Mouse (Mus musculus) limb, embryonic 15.5 days (tissue): ENCODE results near the gene Cep85l. TPM values are rescaled to one million over a fixed set of nuclear protein-coding genes. Genes with fewer than 3 reads are reported as not detected.

Experiments used
- ATAC-seq: fragments of 200-750 bp; cut with Nextera tagmentation; 2 replicates; pipeline ENCODE4 v1.8.0; 2017; ENCODE audit warnings: low read depth, moderate TSS enrichment; ENCODE audit not compliant: insufficient number of reproducible peaks, low FRiP score, low TSS enrichment
- H3K27ac ChIP-seq: fragments of 300-500 bp; sonication (generic); 2 replicates; pipeline ENCODE4 v1.5.1; 2015; ENCODE audit warnings: moderate library complexity, mild to moderate bottlenecking, inconsistent platforms
- H3K27me3 ChIP-seq: fragments of 300-500 bp; sonication (generic); 2 replicates; pipeline ENCODE4 v1.6.1; 2015; ENCODE audit warnings: inconsistent platforms
- H3K36me3 ChIP-seq: fragments of 300-500 bp; sonication (generic); 2 replicates; pipeline ENCODE4 v1.6.1; 2015; ENCODE audit warnings: inconsistent platforms
- H3K4me1 ChIP-seq: fragments of 300-500 bp; sonication (generic); 2 replicates; pipeline ENCODE4 v1.6.1; 2015; ENCODE audit warnings: inconsistent platforms
- H3K4me2 ChIP-seq: fragments of 300-500 bp; sonication (generic); 2 replicates; pipeline ENCODE4 v1.6.1; 2015; ENCODE audit warnings: mild to moderate bottlenecking, inconsistent platforms
- H3K4me3 ChIP-seq: fragments of 300-500 bp; sonication (generic); 2 replicates; pipeline ENCODE4 v1.5.1; 2015; ENCODE audit warnings: mild to moderate bottlenecking, inconsistent platforms
- H3K9ac ChIP-seq: fragments of 300-500 bp; sonication (generic); 2 replicates; pipeline ENCODE4 v1.6.1; 2015; ENCODE audit warnings: inconsistent platforms
- H3K9me3 ChIP-seq: fragments of 300-500 bp; sonication (generic); 2 replicates; pipeline ENCODE4 v1.6.1; 2016; ENCODE audit warnings: inconsistent platforms
- WGBS: fragments of 180-500 bp; shearing (Covaris S2); methylation state at CpG from one replicate; pipeline ENCODE4 v1.1.7; 2015; 5-methylcytosine and 5-hydroxymethylcytosine counted together
- polyA plus RNA-seq: library from polyadenylated mRNA; unstranded; fragments of >200 nt; fragmentation: Nextera tagmentation; extraction: Ambion mirVana; gene quantifications from 2 replicates; pipeline ENCODE4 v1.2.1, GENCODE M21; 2015

Cep85l gene
- polyA plus RNA-seq, 1 experiment from 2014 or later, result 5.9 TPM

GRCm38 (mm10) chr10:53414092-53415085 lies 34.6 kb upstream of the Cep85l start:
- ATAC-seq, result no peak
- Histone ChIP-seq H3K9me3 (no peaks in the 10 kb centered on the region), H3K4me2 (no peak overlapping the region), H3K9ac (no peak overlapping the region), H3K4me3 (no peak overlapping the region), H3K36me3 (no peaks in the 10 kb centered on the region), H3K4me1 (peaks cover 14% of the 10 kb centered on the region), H3K27me3 (no peaks in the 10 kb centered on the region), H3K27ac (peak overlapping the region; percentile 59)
- 35% methylated on average over 6 of the region's 6 CpGs for WGBS

- no peak overlapping the region for H3K4me3 ChIP-seq
- H3K36me3 ChIP-seq, result no peaks in the 10 kb centered on the region
- H3K9ac ChIP-seq, result no peak overlapping the region
- peaks cover 11% of the 10 kb centered on the region for H3K4me1 ChIP-seq
- H3K4me2 ChIP-seq, result no peak overlapping the region
- no peak overlapping the region for H3K27ac ChIP-seq
- H3K9me3 ChIP-seq, result no peaks in the 10 kb centered on the region
- no peak for ATAC-seq
- H3K27me3 ChIP-seq, result no peaks in the 10 kb centered on the region
- 91% methylated on average over 3 of the region's 3 CpGs for WGBS
Observed at GRCm38 (mm10) chr10:53412936-53413335, 33.2 kb upstream of the Cep85l start.

GRCm38 (mm10) chr10:53412165-53412564 lies 32.4 kb upstream of the Cep85l start:
- no peak overlapping the region for H3K4me3 ChIP-seq
- no peaks in the 10 kb centered on the region for H3K36me3 ChIP-seq
- H3K4me1 ChIP-seq, result peaks cover 11% of the 10 kb centered on the region
- H3K27ac ChIP-seq, result no peak overlapping the region
- 79% methylated on average over 2 of the region's 2 CpGs for WGBS
- H3K27me3 ChIP-seq, result no peaks in the 10 kb centered on the region
- no peak for ATAC-seq
- no peak overlapping the region for H3K9ac ChIP-seq
- H3K9me3 ChIP-seq, result no peaks in the 10 kb centered on the region
- H3K4me2 ChIP-seq, result no peak overlapping the region

GRCm38 (mm10) chr10:53410831-53411230 lies 31.1 kb upstream of the Cep85l start:
- no peak for ATAC-seq
- H3K27ac ChIP-seq, result no peak overlapping the region
- no peak overlapping the region for H3K9ac ChIP-seq
- WGBS, result 47% methylated on average over 2 of the region's 2 CpGs
- no peak overlapping the region for H3K4me3 ChIP-seq
- H3K27me3 ChIP-seq, result no peaks in the 10 kb centered on the region
- peaks cover 4% of the 10 kb centered on the region; the same call in 1 of the 2 replicates for H3K4me1 ChIP-seq
- no peaks in the 10 kb centered on the region for H3K36me3 ChIP-seq
- no peaks in the 10 kb centered on the region for H3K9me3 ChIP-seq
- no peak overlapping the region for H3K4me2 ChIP-seq

- Histone ChIP-seq H3K4me3 (no peak overlapping the region), H3K9me3 (no peaks in the 10 kb centered on the region), H3K4me2 (no peak overlapping the region), H3K36me3 (no peaks in the 10 kb centered on the region), H3K27me3 (no peaks in the 10 kb centered on the region), H3K27ac (no peak overlapping the region), H3K9ac (no peak overlapping the region), H3K4me1 (no peaks in the 10 kb centered on the region)
- no peak for ATAC-seq
- WGBS, result 88% methylated on average over 4 of the region's 4 CpGs
Observed at GRCm38 (mm10) chr10:53407422-53407821, 27.7 kb upstream of the Cep85l start.

GRCm38 (mm10) chr10:53406845-53407244 lies 27.1 kb upstream of the Cep85l start:
- Histone ChIP-seq H3K9me3 (no peaks in the 10 kb centered on the region), H3K36me3 (no peaks in the 10 kb centered on the region), H3K9ac (no peak overlapping the region), H3K4me2 (no peak overlapping the region), H3K27ac (no peak overlapping the region), H3K4me3 (no peak overlapping the region), H3K27me3 (no peaks in the 10 kb centered on the region), H3K4me1 (no peaks in the 10 kb centered on the region)
- 92% methylated on average over 2 of the region's 2 CpGs for WGBS
- ATAC-seq, result no peak

GRCm38 (mm10) chr10:53402293-53402692 lies 22.5 kb upstream of the Cep85l start:
- ATAC-seq, result no peak
- H3K9ac ChIP-seq, result no peak overlapping the region

GRCm38 (mm10) chr10:53399053-53399452 lies 19.3 kb upstream of the Cep85l start:
- H3K4me2 ChIP-seq, result 0 out of 2 replicates have a peak overlapping the region, but pooled peaks have one; percentile 35
- ATAC-seq, result no peak
- H3K9me3 ChIP-seq, result no peaks in the 10 kb centered on the region
- peak overlapping the region; percentile 80; the same call in 1 of the 2 replicates for H3K27ac ChIP-seq
- 29% methylated on average over 3 of the region's 3 CpGs for WGBS
- no peak overlapping the region for H3K9ac ChIP-seq
- H3K36me3 ChIP-seq, result no peaks in the 10 kb centered on the region
- H3K27me3 ChIP-seq, result no peaks in the 10 kb centered on the region
- H3K4me1 ChIP-seq, result peaks cover 6% of the 10 kb centered on the region; the same call in 1 of the 2 replicates
- H3K4me3 ChIP-seq, result no peak overlapping the region

More at GRCm38 (mm10) chr10:53402293-53402692, 22.5 kb upstream of the Cep85l start:
- no peak overlapping the region for H3K4me3 ChIP-seq
- no peaks in the 10 kb centered on the region for H3K27me3 ChIP-seq
- no peak overlapping the region for H3K27ac ChIP-seq
- H3K4me1 ChIP-seq, result peaks cover 6% of the 10 kb centered on the region; the same call in 1 of the 2 replicates
- H3K9me3 ChIP-seq, result no peaks in the 10 kb centered on the region
- no peak overlapping the region for H3K4me2 ChIP-seq
- H3K36me3 ChIP-seq, result no peaks in the 10 kb centered on the region

GRCm38 (mm10) chr10:53398540-53398902 lies 18.8 kb upstream of the Cep85l start:
- ATAC-seq, result 0 out of 2 replicates have a peak, but pooled peaks have one; percentile 73
- Histone ChIP-seq H3K4me3 (peak overlapping the region; percentile 24), H3K9ac (no peak overlapping the region), H3K27me3 (no peaks in the 10 kb centered on the region), H3K4me1 (peaks cover 6% of the 10 kb centered on the region; the same call in 1 of the 2 replicates), H3K27ac (peak overlapping the region; percentile 80), H3K36me3 (no peaks in the 10 kb centered on the region), H3K9me3 (no peaks in the 10 kb centered on the region), H3K4me2 (peak overlapping the region; percentile 35)
- 3% methylated on average over 9 of the region's 9 CpGs for WGBS

- 31% methylated on average over 10 of the region's 10 CpGs for WGBS
- no peaks in the 10 kb centered on the region for H3K9me3 ChIP-seq
- H3K36me3 ChIP-seq, result no peaks in the 10 kb centered on the region
- H3K9ac ChIP-seq, result no peak overlapping the region
- ATAC-seq, result peak; percentile 68; the same call in 1 of the 2 replicates
- peak overlapping the region; percentile 35 for H3K4me2 ChIP-seq
- no peaks in the 10 kb centered on the region for H3K27me3 ChIP-seq
- H3K4me3 ChIP-seq, result peak overlapping the region; percentile 24
- H3K27ac ChIP-seq, result peak overlapping the region; percentile 80
- peaks cover 6% of the 10 kb centered on the region; the same call in 1 of the 2 replicates for H3K4me1 ChIP-seq
Observed at GRCm38 (mm10) chr10:53397846-53398539, 18.2 kb upstream of the Cep85l start.

GRCm38 (mm10) chr10:53394923-53395629 lies 15.3 kb upstream of the Cep85l start:
- no peaks in the 10 kb centered on the region for H3K36me3 ChIP-seq
- peaks cover 6% of the 10 kb centered on the region; the same call in 1 of the 2 replicates for H3K4me1 ChIP-seq
- no peak for ATAC-seq
- H3K27me3 ChIP-seq, result no peaks in the 10 kb centered on the region
- no peaks in the 10 kb centered on the region for H3K9me3 ChIP-seq
- no peak overlapping the region for H3K4me3 ChIP-seq
- no peak overlapping the region for H3K9ac ChIP-seq
- no peak overlapping the region for H3K27ac ChIP-seq
- H3K4me2 ChIP-seq, result no peak overlapping the region
- 78% methylated on average over 9 of the region's 9 CpGs for WGBS
